ENCODE assay signal across 8 mouse cellular contexts in the genomic region with DNA sequence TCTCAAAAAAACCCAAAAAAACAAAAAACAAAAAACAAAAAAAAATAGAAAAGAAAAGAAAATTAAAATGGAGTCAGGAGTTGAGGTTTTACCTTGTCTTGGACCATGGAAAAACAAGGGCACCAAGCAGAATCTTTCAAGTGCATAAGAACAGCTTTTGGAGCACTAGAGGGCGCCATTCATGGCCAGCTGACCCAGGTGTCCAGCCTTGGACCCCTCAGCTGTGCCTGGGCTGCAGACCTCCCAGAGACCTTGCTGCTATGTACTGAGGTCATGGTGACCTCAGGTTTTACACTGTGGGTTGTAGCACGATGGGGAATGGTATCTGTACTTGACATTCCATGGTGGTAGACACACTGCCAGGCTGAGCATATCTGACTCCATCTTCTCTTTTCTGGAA. TPM values are rescaled to one million over a fixed set of nuclear protein-coding genes. Genes with fewer than 3 reads are reported as not detected.
DNase-seq lines count a peak whose midpoint lies in the region; ATAC-seq and TF ChIP-seq lines count a peak whose summit lies in the region.

No protein-coding gene starts in this region.

- H3K9me3 ChIP-seq in forebrain, embryonic 12.5 days = no peaks in the 10 kb centered on the region
- no peaks in the 10 kb centered on the region for H3K9me3 ChIP-seq in forebrain, embryonic 13.5 days (replicated peaks)
- no peaks in the 10 kb centered on the region for H3K9me3 ChIP-seq in neural tube, embryonic 15.5 days (replicated peaks)
- H3K9me3 ChIP-seq in liver, embryonic 14.5 days (ENCODE audit: control insufficient read depth, low read length) = no peaks in the 10 kb centered on the region

- no peak for TF ChIP-seq EP300 in liver, embryonic 14.5 days (IDR thresholded peaks at IDR 0.05; ENCODE audit: low read depth)

- no peak overlapping the region for H3K27ac ChIP-seq in forebrain, embryonic 12.5 days
- H3K27ac ChIP-seq in forebrain, embryonic 13.5 days = no peak overlapping the region
- H3K27ac ChIP-seq in neural tube, embryonic 15.5 days (replicated peaks) = no peak overlapping the region
- H3K27ac ChIP-seq in liver, embryonic 14.5 days = no peak overlapping the region

- DNase-seq in neural tube, embryonic 10.5 days (ENCODE audit: extremely low spot score, low spot score) = peak; percentile 34
- DNase-seq in cerebellum, postnatal 36 days = peak; percentile 50 to 52
- DNase-seq in liver, embryonic 14.5 days (ENCODE audit: low read depth in 3 of 3, low spot score in 3 of 3) = no peak
- no peak for DNase-seq in layer of hippocampus, adult 9-10 months (ENCODE audit: low spot score)
- no peak for DNase-seq in layer of hippocampus, postnatal 10 days (ENCODE audit: low spot score in 2 of 2)

- TF ChIP-seq CTCF in liver, embryonic 14.5 days (IDR thresholded peaks at IDR 0.05; ENCODE audit: low read depth) = peak; percentile 74

- WGBS in forebrain, embryonic 12.5 days = 53% methylated on average over 2 of the region's 2 CpGs
- WGBS in forebrain, embryonic 13.5 days = 50% methylated on average over 2 of the region's 2 CpGs
- 53% methylated on average over 2 of the region's 2 CpGs for WGBS in neural tube, embryonic 15.5 days
- WGBS in liver, embryonic 14.5 days (ENCODE audit: insufficient replicate concordance) = 43% methylated on average over 2 of the region's 2 CpGs

- H3K9ac ChIP-seq in forebrain, embryonic 12.5 days = no peak overlapping the region
- H3K9ac ChIP-seq in forebrain, embryonic 13.5 days = no peak overlapping the region
- no peak overlapping the region for H3K9ac ChIP-seq in neural tube, embryonic 15.5 days (replicated peaks)
- H3K9ac ChIP-seq in liver, embryonic 14.5 days (replicated peaks) = no peak overlapping the region

- ATAC-seq in forebrain, embryonic 12.5 days (ENCODE audit: low FRiP score) = peak; percentile 36; the same call in 1 of the 2 replicates
- ATAC-seq in forebrain, embryonic 13.5 days = no peak
- no peak for ATAC-seq in neural tube, embryonic 15.5 days (ENCODE audit: low FRiP score)
- no peak for ATAC-seq in liver, embryonic 14.5 days (ENCODE audit: insufficient read depth)

- H3K27me3 ChIP-seq in forebrain, embryonic 12.5 days = no peaks in the 10 kb centered on the region
- H3K27me3 ChIP-seq in forebrain, embryonic 13.5 days = no peaks in the 10 kb centered on the region
- H3K27me3 ChIP-seq in neural tube, embryonic 15.5 days (replicated peaks) = no peaks in the 10 kb centered on the region
- H3K27me3 ChIP-seq in liver, embryonic 14.5 days (ENCODE audit: control insufficient read depth, insufficient read depth, low read length) = no peaks in the 10 kb centered on the region

- no peak overlapping the region for H3K4me2 ChIP-seq in forebrain, embryonic 12.5 days
- no peak overlapping the region for H3K4me2 ChIP-seq in forebrain, embryonic 13.5 days
- H3K4me2 ChIP-seq in neural tube, embryonic 15.5 days = no peak overlapping the region
- H3K4me2 ChIP-seq in liver, embryonic 14.5 days (ENCODE audit: low read depth) = no peak overlapping the region

- H3K36me3 ChIP-seq in forebrain, embryonic 12.5 days (replicated peaks) = peaks cover 94% of the 10 kb centered on the region
- peaks cover 95% of the 10 kb centered on the region for H3K36me3 ChIP-seq in forebrain, embryonic 13.5 days (ENCODE audit: poor library complexity, severe bottlenecking)
- H3K36me3 ChIP-seq in neural tube, embryonic 15.5 days = peaks cover 82% of the 10 kb centered on the region
- peaks cover 13% of the 10 kb centered on the region for H3K36me3 ChIP-seq in liver, embryonic 14.5 days (replicated peaks; ENCODE audit: control insufficient read depth, insufficient read depth, low read depth)

- H3K4me1 ChIP-seq in forebrain, embryonic 12.5 days = no peaks in the 10 kb centered on the region
- H3K4me1 ChIP-seq in forebrain, embryonic 13.5 days = no peaks in the 10 kb centered on the region
- H3K4me1 ChIP-seq in neural tube, embryonic 15.5 days = no peaks in the 10 kb centered on the region
- H3K4me1 ChIP-seq in liver, embryonic 14.5 days (replicated peaks; ENCODE audit: control insufficient read depth in 2 of 2, insufficient read depth in 2 of 2, low read length in 1 of 2) = peaks cover 0 to 3% of the 10 kb centered on the region in 2 experiments; a peak in 1 of 4 replicates

- H3K4me3 ChIP-seq in forebrain, embryonic 12.5 days (replicated peaks) = no peak overlapping the region
- no peak overlapping the region for H3K4me3 ChIP-seq in forebrain, embryonic 13.5 days
- H3K4me3 ChIP-seq in neural tube, embryonic 15.5 days (replicated peaks) = no peak overlapping the region
- no peak overlapping the region for H3K4me3 ChIP-seq in liver, embryonic 14.5 days (ENCODE audit: insufficient read depth in 1 of 2, low read depth in 2 of 2, low read length in 2 of 2)

RNA-seq across cellular contexts. Expression of a gene that starts 31.4 kb away (rescaled TPM):
- 34.1 and 40.3 TPM in 2 replicates for polyA plus RNA-seq in forebrain, embryonic 12.5 days (2016; fragmentation: Nextera tagmentation; extraction: Ambion mirVana)
- 21.2 and 26.3 TPM in 2 replicates for polyA plus RNA-seq in forebrain, embryonic 13.5 days (2015; fragmentation: Nextera tagmentation; extraction: Ambion mirVana)
- polyA plus RNA-seq in neural tube, embryonic 15.5 days (2015; fragmentation: Nextera tagmentation; extraction: Ambion mirVana) = 15.3 and 23.1 TPM in 2 replicates
- polyA plus RNA-seq in liver, embryonic 14.5 days (2012; rRNA removed) = 12.6 and 12.7 TPM in 2 replicates
- 5.9 and 7.6 TPM in 2 replicates for polyA plus RNA-seq in liver, embryonic 14.5 days (2014; fragmentation: Nextera tagmentation; extraction: Ambion mirVana)
- 10 to 100 TPM; 17.2 to 21.3 TPM for total RNA-seq in layer of hippocampus, postnatal 10 days (2021)

Comparison
In these comparisons a context has a peak if more than half of its experiments do, and no peak if none do; other contexts are left out.
1. DNase-seq: peak in neural tube, embryonic 10.5 days (single experiment) and cerebellum, postnatal 36 days (2 of 2); none in liver, embryonic 14.5 days (0 of 3), layer of hippocampus, adult 9-10 months (single experiment) and layer of hippocampus, postnatal 10 days (0 of 2).